Mouse (Mus musculus): ENCODE results near the gene Cd55. TPM values are rescaled to one million over a fixed set of nuclear protein-coding genes. Genes with fewer than 3 reads are reported as not detected.

The Cd55 gene
- polyA plus RNA-seq (2015; fragmentation: Illumina TruSeq; extraction: RNeasy Lipid Tissue Mini Kit (QIAGEN cat#74804); ENCODE audit: insufficient read depth, low read depth, low replicate concordance): 7.0 TPM

DNA sequence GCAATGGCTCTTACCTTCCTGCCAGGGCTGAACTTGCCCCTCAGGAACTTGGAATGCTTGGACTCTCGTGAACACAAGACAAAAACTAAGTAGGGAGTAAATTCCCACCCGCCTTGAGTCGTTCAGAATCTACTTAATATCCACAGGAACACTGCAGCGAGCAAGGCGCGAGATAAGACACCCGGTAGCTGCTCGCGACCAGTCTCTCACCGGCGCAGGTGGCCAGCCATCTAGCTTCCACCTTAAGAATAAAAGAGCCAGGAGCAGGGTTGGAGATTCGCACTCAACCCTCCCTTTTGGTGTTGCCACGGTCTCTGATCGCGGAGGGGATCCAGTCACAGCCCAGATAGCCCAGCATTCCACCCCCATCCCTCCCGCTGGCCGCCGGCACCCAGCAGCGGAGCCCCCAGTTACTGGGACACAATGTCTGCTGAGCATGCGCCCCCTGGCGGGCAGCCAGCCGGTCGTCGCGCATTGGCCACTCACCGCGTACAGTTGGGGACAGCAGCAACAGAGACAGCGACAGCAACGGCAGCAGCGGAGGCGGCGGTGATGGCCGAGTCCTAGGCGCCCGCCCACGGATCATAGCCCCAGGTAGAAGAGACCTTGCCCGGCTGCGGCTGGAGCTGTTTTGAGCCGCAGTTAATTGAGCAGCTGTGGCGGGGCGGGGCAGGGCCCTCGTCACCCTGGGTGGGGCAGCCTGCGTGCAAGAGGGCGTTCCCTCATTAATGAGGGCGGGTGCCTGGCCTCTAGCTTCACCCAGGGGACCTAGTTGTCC is at the start of gene Cd55:
TSS of gene Cd55 (minus strand) at position 661 of the 778 bp plus-strand sequence.

DNA sequence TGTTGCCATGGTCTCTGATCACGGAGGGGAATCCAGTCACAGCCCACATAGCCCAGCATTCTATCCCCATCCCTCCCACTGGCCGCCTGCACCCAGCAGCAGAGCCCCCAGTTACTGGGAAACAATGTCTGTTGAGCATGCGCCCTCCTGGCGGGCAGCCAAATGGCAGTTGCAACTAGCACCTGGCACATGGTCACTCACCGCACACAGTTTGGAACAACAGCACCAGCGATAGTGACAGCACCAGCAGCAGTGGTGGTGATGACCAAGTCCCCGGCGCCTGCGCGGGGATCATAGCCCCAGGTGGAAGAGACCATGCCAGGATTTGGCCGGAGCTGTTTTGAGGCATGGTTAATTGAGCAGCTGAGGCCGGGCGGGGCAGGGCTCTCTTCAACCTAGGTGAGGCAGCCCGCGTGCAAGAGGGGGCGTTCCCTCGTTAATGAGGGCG is 39.9 kb downstream of the Cd55 start, which contains the start of gene Cd55b:
TSS of gene Cd55b (minus strand) at position 346 of the 448 bp plus-strand sequence.

Other genes with a start within 250 kb of the Cd55 start
- not detected for gene Cd55b, start 39.7 kb downstream of the Cd55 start, polyA plus RNA-seq (2015; fragmentation: Illumina TruSeq; extraction: RNeasy Lipid Tissue Mini Kit (QIAGEN cat#74804); ENCODE audit: insufficient read depth, low read depth, low replicate concordance)
- gene Zp3r, start 166.9 kb upstream of the Cd55 start, polyA plus RNA-seq (2015; fragmentation: Illumina TruSeq; extraction: RNeasy Lipid Tissue Mini Kit (QIAGEN cat#74804); ENCODE audit: insufficient read depth, low read depth, low replicate concordance): not detected
- gene C4bp, start 198.9 kb upstream of the Cd55 start, polyA plus RNA-seq (2015; fragmentation: Illumina TruSeq; extraction: RNeasy Lipid Tissue Mini Kit (QIAGEN cat#74804); ENCODE audit: insufficient read depth, low read depth, low replicate concordance): not detected